Mouse (Mus musculus) central nervous system, embryonic 18 days (tissue): ENCODE data around the gene Hnrnpul1. TPM values are rescaled to one million over a fixed set of nuclear protein-coding genes. Genes with fewer than 3 reads are reported as not detected.

Experiments
- polyA plus RNA-seq: library from polyadenylated mRNA; depleted of rRNA; stranded (reverse); fragments of >200 nt; gene quantifications from 2 replicates; pipeline ENCODE4 v1.2.3, GENCODE M21; 2012; rRNA removed

The Hnrnpul1 gene
- polyA plus RNA-seq, result 32.9 and 40.1 TPM in 2 replicates

DNA sequence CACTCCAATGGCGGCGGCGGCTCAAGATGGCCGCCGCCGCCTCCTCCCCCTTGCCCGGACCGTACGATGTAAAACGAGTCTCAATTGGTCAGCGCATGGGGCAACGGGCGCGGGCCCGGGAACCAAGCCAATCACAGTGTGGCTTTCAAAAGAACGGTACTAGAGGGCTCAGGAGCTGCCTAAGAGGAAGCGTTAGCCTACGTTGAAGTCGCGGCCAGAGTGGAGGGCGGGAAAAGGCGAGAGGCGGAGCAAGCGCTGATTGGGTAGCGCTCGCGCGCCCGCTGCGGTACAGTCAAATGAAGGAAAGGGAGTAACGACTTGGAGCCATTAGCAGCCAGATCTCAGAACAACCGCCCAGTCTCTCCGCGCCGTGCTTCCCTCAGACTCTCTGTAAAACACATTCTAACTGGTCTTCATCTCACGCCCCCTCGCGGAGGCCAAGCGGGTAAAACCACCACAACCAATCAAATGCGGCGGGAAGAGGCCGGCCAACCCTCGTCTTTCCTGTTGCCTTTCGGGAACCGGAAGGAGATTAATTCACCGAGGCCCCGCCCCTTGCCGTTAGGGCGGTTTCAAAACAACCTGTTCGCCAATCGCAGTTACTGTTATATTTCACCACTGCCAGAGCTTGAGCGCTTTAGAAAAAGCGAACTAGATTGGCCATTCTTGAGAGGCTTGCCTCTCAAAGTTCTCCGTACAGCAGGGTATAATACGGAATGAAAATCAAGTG is at the start of gene Hnrnpul1:
Gene Hnrnpul1, minus strand, starts transcription at position 20 of the 730 bp plus-strand sequence.

DNA sequence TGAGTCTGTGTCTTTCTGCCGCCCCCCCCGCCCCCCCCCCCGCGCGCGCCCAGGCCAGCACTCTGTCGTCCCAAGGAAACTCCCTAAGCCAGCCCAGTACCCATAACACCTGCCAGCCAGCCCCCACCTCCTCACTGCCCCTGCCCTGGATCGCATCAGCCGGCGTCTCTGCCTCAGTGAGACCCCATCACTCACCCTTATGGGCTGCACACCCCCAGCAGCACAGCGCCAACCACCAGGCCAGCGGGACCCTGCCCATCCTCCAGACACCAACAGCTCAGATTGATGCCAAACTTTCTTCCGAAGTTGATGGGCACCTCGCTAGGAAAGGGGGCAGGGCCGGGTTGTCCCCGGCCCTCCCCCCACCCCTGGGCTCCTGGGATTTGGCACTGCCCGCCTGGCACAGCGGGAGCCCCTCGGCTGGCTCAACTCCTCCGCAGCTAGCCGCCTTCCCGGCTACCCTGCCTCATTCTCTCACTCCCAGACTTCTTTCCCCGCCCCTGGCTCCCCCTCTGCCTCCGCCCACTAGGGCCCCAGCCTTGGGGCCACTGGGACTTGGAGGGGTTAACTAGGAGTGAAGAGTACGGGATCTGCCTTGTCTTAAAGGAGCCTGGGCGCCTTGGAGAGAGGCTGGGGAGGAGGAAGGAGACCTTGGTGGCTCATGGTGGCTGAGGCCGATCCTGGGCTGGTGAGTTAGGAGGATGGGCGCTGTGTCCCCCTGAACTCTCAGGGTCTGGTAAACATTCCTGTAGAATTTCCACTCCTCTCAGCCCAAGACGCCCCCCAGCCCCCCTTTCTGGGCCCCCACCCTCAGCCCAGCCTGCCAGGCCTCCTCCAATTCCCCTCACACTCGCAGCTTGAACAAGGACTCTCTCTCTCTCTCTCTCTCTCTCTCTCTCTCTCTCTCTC is 33.9 kb upstream of the Hnrnpul1 start, which contains the start of gene Axl:
Gene Axl, minus strand, starts transcription at position 486 of the 909 bp plus-strand sequence.

GRCm38 (mm10) chr7:25718788-25719417 is 35.7 kb downstream of the Hnrnpul1 start, which contains the start of gene Ccdc97:
Ccdc97 (minus strand) TSS chr7:25719088.

DNA sequence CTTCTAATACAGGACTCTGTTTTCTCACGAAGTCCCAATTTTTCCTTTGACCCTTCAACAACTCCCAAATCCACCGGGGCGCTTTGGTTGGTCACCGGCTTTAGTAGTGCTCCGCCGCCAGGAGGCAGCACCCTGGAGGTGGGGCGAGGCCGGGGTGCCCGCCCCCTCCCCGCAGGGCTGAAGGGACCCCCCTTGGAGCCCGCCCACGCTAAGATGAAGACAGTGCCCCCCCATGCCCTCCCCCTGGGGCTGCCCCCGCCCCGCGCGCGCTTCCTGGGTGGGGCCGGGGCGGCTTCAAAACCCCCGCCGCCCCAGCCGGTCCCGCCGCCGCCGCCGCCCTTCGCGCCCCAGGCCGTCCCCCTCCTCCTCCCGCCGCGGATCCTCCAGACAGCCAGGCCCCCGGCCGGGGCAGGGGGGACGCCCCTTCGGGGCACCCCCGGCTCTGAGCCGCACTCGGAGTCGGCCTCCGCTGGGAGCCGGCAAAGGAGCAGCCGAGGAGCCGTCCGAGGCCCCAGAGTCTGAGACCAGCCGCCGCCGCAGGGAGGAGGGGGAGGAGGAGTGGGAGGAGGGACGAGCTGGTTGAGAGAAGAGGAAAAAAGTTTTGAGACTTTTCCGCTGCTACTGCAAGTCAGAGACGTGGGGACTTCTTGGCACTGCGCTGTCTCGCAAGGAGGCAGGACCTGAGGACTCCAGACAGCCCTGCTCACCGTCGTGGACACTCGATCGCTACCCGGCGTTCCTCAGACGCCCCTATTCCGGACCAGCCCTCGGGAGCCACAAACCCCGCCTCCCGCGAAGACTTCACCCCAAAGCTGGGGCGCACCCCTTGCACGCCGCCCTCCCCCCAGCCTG is 67.7 kb downstream of the Hnrnpul1 start, which contains the start of gene Tgfb1:
Gene Tgfb1, plus strand, starts transcription at position 323 of the 852 bp plus-strand sequence.

DNA sequence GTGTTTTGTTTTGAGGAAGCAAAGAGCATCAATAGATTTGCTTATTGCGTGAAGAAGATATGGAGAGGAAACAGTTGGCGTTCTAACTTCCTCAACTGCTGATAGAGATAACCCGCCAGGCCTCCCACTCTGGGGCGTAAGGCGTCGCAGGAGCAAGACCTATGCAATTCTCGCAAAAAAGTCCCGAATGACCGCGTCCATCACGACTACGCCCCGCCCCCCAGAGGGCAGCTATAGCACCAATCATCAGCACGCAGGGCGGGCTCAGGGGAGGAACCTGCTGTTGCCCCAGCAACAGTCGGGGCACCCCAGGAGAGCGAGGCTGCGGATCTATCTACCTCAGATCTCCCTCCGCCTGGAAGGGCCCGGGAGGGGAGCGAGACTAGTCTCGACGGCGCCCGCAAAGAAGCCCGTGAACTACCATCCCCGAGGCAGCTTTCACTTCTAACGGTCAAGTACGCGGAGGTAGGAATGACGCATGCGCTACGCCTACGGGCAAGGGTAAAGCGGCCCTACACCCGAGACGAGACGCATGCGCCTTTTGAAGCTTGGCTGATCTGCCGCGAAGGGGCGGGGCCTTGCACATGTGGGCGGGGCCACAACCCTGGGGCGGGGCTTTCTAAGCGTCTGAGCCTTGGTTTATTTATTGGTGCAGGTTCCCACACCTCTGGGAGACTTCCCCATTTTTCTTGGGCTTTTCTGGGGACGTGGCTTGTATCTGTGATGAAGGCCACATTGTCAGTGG is 73.9 kb downstream of the Hnrnpul1 start, which contains the start of gene B9d2:
Gene B9d2, plus strand, starts transcription at position 267 of the 745 bp plus-strand sequence.

GRCm38 (mm10) chr7:25674719-25675300 is 79.7 kb downstream of the Hnrnpul1 start, which contains the start of gene Tmem91:
Tmem91 (minus strand) TSS chr7:25675166.

Other genes with a start within 250 kb of the Hnrnpul1 start
- gene Ceacam2, start 214.9 kb downstream of the Hnrnpul1 start, polyA plus RNA-seq, result not detected in 2 replicates
- not detected in 2 replicates for gene Erich4, start 138.9 kb downstream of the Hnrnpul1 start, polyA plus RNA-seq
- 44.1 and 44.4 TPM in 2 replicates for gene Dmac2, start 135.3 kb downstream of the Hnrnpul1 start, polyA plus RNA-seq
- gene B3gnt8, start 128.1 kb downstream of the Hnrnpul1 start, polyA plus RNA-seq, result 0.56 and 1.0 TPM in 2 replicates
- gene Bckdha, start 95.8 kb downstream of the Hnrnpul1 start, polyA plus RNA-seq, result 50.0 and 52.9 TPM in 2 replicates
- gene Exosc5, start 95.6 kb downstream of the Hnrnpul1 start, polyA plus RNA-seq, result 29.8 and 29.9 TPM in 2 replicates
- 56.5 and 65.5 TPM in 2 replicates for gene Tmem91, start 79.6 kb downstream of the Hnrnpul1 start, polyA plus RNA-seq
- gene B9d2, start 74.0 kb downstream of the Hnrnpul1 start, polyA plus RNA-seq, result 49.4 and 49.6 TPM in 2 replicates
- 3.3 and 3.9 TPM in 2 replicates for gene Tgfb1, start 67.8 kb downstream of the Hnrnpul1 start, polyA plus RNA-seq
- 50.1 and 54.6 TPM in 2 replicates for gene Ccdc97, start 35.7 kb downstream of the Hnrnpul1 start, polyA plus RNA-seq
- 11.3 and 11.6 TPM in 2 replicates for gene Axl, start 33.9 kb upstream of the Hnrnpul1 start, polyA plus RNA-seq
- 3.7 and 3.8 TPM in 2 replicates for gene Cyp2s1, start 62.2 kb upstream of the Hnrnpul1 start, polyA plus RNA-seq
- gene Cyp2b10, start 142.9 kb upstream of the Hnrnpul1 start, polyA plus RNA-seq, result not detected in 2 replicates